Mouse (Mus musculus): Measurements from ENCODE around the gene Pfdn4.

DNA sequence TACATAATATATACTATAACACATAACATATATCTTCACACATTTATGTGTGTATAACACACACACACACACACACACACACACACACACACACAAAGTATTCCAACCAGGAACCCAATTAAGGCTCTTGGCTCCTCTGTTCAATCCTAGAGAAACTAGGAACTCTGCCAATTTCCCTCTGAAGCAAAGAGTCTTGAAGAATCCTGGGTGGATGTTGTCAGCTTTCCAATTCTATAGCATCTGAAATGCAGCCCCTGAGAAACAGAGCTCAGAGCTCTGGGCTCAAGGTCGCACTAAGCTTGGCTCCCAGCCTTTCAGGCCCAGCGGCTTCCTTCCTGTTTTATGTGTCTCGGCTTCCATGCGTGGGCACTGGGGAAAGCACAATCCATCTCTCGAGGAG, 54.0 kb downstream of the Pfdn4 start:
- TF ChIP-seq CTCF (IDR thresholded peaks at IDR 0.05; ENCODE audit: insufficient read depth, low read depth, low read length) (no peak), POLR2A (IDR thresholded peaks at IDR 0.05; ENCODE audit: insufficient read depth, low read depth, low read length) (no peak)

Measured in olfactory bulb, adult 2 months (tissue).